Mouse (Mus musculus) heart, postnatal 0 days (tissue): ENCODE measurements at regions not wholly inside any gene's neighbourhood (a gene's known extent, or its start where the extent isn't known, plus 50 kb on each side); places are given as distances from the start of the nearest gene placed in this dataset.

Experiments used
- CTCF ChIP-seq: IDR thresholded peaks from 2 replicates; pipeline ENCODE4 v1.5.1; 2016; ENCODE audit warnings: antibody characterized with exemption, control low read depth, low read depth
- EP300 ChIP-seq: IDR thresholded peaks from 2 replicates; pipeline ENCODE4 v1.6.1; 2016; ENCODE audit warnings: antibody characterized with exemption, low read depth

GRCm38 (mm10) chr11:43992011-43992471 is 91.0 kb upstream of the Adra1b start:
- TF ChIP-seq CTCF, result no peak
- no peak for TF ChIP-seq EP300
